Mouse (Mus musculus) heart, embryonic 15.5 days (tissue): Measurements from ENCODE around the gene Lsamp. TPM values are rescaled to one million over a fixed set of nuclear protein-coding genes. Genes with fewer than 3 reads are reported as not detected.
A peak's percentile ranks its signal among the peaks of the same experiment; 100 is the strongest.

ENCODE experiments used
- ATAC-seq: fragments of 200-750 bp; cut with Nextera tagmentation; replicated peaks from 2 replicates; pipeline ENCODE4 v1.8.0; 2017; ENCODE audit warnings: low read depth, moderate TSS enrichment; ENCODE audit not compliant: insufficient number of reproducible peaks, insufficient read depth, low FRiP score
- H3K27ac ChIP-seq: fragments of 300-500 bp; sonication (generic); 2 replicates; pipeline ENCODE4 v1.5.1; 2015; ENCODE audit warnings: mild to moderate bottlenecking, inconsistent platforms
- H3K27me3 ChIP-seq: fragments of 300-500 bp; sonication (generic); 2 replicates; pipeline ENCODE4 v1.6.1; 2015; ENCODE audit warnings: inconsistent platforms
- H3K36me3 ChIP-seq: fragments of 300-500 bp; sonication (generic); 2 replicates; pipeline ENCODE4 v1.6.1; 2015; ENCODE audit warnings: mild to moderate bottlenecking, inconsistent platforms
- H3K4me1 ChIP-seq: fragments of 300-500 bp; sonication (generic); replicated peaks from 2 replicates; pipeline ENCODE4 v1.6.1; 2015; ENCODE audit warnings: inconsistent platforms
- H3K4me2 ChIP-seq: fragments of 300-500 bp; sonication (generic); 2 replicates; pipeline ENCODE4 v1.6.1; 2015; ENCODE audit warnings: inconsistent platforms, mild to moderate bottlenecking, moderate library complexity
- H3K4me3 ChIP-seq: fragments of 300-500 bp; sonication (generic); 2 replicates; pipeline ENCODE4 v1.5.1; 2015; ENCODE audit warnings: mild to moderate bottlenecking, inconsistent platforms
- H3K9ac ChIP-seq: fragments of 300-500 bp; sonication (generic); 2 replicates; pipeline ENCODE4 v1.6.1; 2015; ENCODE audit warnings: mild to moderate bottlenecking, inconsistent platforms
- H3K9me3 ChIP-seq: fragments of 300-500 bp; sonication (generic); replicated peaks from 2 replicates; pipeline ENCODE4 v1.6.1; 2016; ENCODE audit warnings: inconsistent platforms
- WGBS: fragments of 180-500 bp; shearing (Covaris S2); methylation state at CpG from one replicate; pipeline ENCODE4 v1.1.7; 2015; ENCODE audit warnings: mixed read lengths; 5-methylcytosine and 5-hydroxymethylcytosine counted together
- polyA plus RNA-seq: library from polyadenylated mRNA; unstranded; fragments of >200 nt; fragmentation: Nextera tagmentation; extraction: Ambion mirVana; gene quantifications from 2 replicates; pipeline ENCODE4 v1.2.1, GENCODE M21; 2015

Lsamp gene
- polyA plus RNA-seq, 1 experiment from 2014 or later = 1.7 TPM

GRCm38 (mm10) chr16:41524266-41524665, 1540.1 kb downstream of the Lsamp start:
- no peaks in the 10 kb centered on the region for H3K36me3 ChIP-seq
- H3K9me3 ChIP-seq = no peaks in the 10 kb centered on the region
- no peak overlapping the region for H3K9ac ChIP-seq
- no peak overlapping the region for H3K27ac ChIP-seq
- no peaks in the 10 kb centered on the region for H3K4me1 ChIP-seq
- no peak overlapping the region for H3K4me3 ChIP-seq
- H3K27me3 ChIP-seq = no peaks in the 10 kb centered on the region
- H3K4me2 ChIP-seq = peak overlapping the region; percentile 34; the same call in 1 of the 2 replicates
- 54% methylated on average over 10 of the region's 10 CpGs for WGBS
- ATAC-seq = no peak

- no peak overlapping the region for H3K27ac ChIP-seq
- H3K9me3 ChIP-seq = no peaks in the 10 kb centered on the region
- H3K4me3 ChIP-seq = peak overlapping the region; percentile 61
- H3K27me3 ChIP-seq = 0 out of 2 replicates have a peak, but pooled peaks cover 7% of the 10 kb centered on the region
- peak overlapping the region; percentile 58 for H3K9ac ChIP-seq
- peak; percentile 67 for ATAC-seq
- H3K4me2 ChIP-seq = peak overlapping the region; percentile 96
- WGBS = under 1% methylated on average over 38 of the region's 38 CpGs
- H3K4me1 ChIP-seq = no peaks in the 10 kb centered on the region; the same call in 1 of the 2 replicates
- H3K36me3 ChIP-seq = no peaks in the 10 kb centered on the region
These were observed 1548.7 kb downstream of the Lsamp start for GRCm38 (mm10) chr16:41532661-41533551.

- H3K4me2 ChIP-seq = peak overlapping the region; percentile 96
- 13% methylated on average over 6 of the region's 6 CpGs for WGBS
- no peak overlapping the region for H3K9ac ChIP-seq
- no peaks in the 10 kb centered on the region for H3K36me3 ChIP-seq
- H3K27me3 ChIP-seq = 0 out of 2 replicates have a peak, but pooled peaks cover 7% of the 10 kb centered on the region
- H3K4me3 ChIP-seq = peak overlapping the region; percentile 61
- H3K27ac ChIP-seq = no peak overlapping the region
- no peaks in the 10 kb centered on the region; the same call in 1 of the 2 replicates for H3K4me1 ChIP-seq
- ATAC-seq = no peak
- H3K9me3 ChIP-seq = no peaks in the 10 kb centered on the region
These were observed 1549.5 kb downstream of the Lsamp start for GRCm38 (mm10) chr16:41533686-41534085.

- Histone ChIP-seq H3K9me3 (no peaks in the 10 kb centered on the region), H3K4me1 (no peaks in the 10 kb centered on the region; the same call in 1 of the 2 replicates), H3K4me2 (no peak overlapping the region), H3K27ac (no peak overlapping the region), H3K9ac (no peak overlapping the region), H3K27me3 (0 out of 2 replicates have a peak, but pooled peaks cover 7% of the 10 kb centered on the region), H3K4me3 (no peak overlapping the region), H3K36me3 (no peaks in the 10 kb centered on the region)
- 80% methylated on average over 1 of the region's 1 CpGs for WGBS
- no peak for ATAC-seq
These were observed 1551.6 kb downstream of the Lsamp start for GRCm38 (mm10) chr16:41535806-41536205.

GRCm38 (mm10) chr16:41542641-41543040, 1558.5 kb downstream of the Lsamp start:
- Histone ChIP-seq H3K4me1 (no peaks in the 10 kb centered on the region), H3K36me3 (no peaks in the 10 kb centered on the region), H3K27ac (no peak overlapping the region), H3K9ac (no peak overlapping the region), H3K4me3 (no peak overlapping the region), H3K4me2 (no peak overlapping the region), H3K9me3 (no peaks in the 10 kb centered on the region), H3K27me3 (no peaks in the 10 kb centered on the region)
- ATAC-seq = no peak
- 41% methylated on average over 2 of the region's 2 CpGs for WGBS

GRCm38 (mm10) chr16:41551164-41551563, 1567.0 kb downstream of the Lsamp start:
- H3K36me3 ChIP-seq = no peaks in the 10 kb centered on the region
- H3K4me3 ChIP-seq = no peak overlapping the region
- no peaks in the 10 kb centered on the region for H3K27me3 ChIP-seq
- no peaks in the 10 kb centered on the region for H3K9me3 ChIP-seq
- H3K4me2 ChIP-seq = no peak overlapping the region
- no peak for ATAC-seq
- no peak overlapping the region for H3K27ac ChIP-seq
- H3K4me1 ChIP-seq = no peaks in the 10 kb centered on the region
- no peak overlapping the region for H3K9ac ChIP-seq
- 79% methylated on average over 3 of the region's 3 CpGs for WGBS

- Histone ChIP-seq H3K9me3 (no peaks in the 10 kb centered on the region), H3K4me3 (no peak overlapping the region), H3K4me2 (no peak overlapping the region), H3K27me3 (no peaks in the 10 kb centered on the region), H3K27ac (no peak overlapping the region), H3K36me3 (no peaks in the 10 kb centered on the region), H3K9ac (no peak overlapping the region), H3K4me1 (no peaks in the 10 kb centered on the region)
- WGBS = 24% methylated on average over 3 of the region's 3 CpGs
- ATAC-seq = no peak
These were observed 1567.7 kb downstream of the Lsamp start for GRCm38 (mm10) chr16:41551851-41552262.

GRCm38 (mm10) chr16:41557104-41557503, 1572.9 kb downstream of the Lsamp start:
- Histone ChIP-seq H3K27me3 (no peaks in the 10 kb centered on the region), H3K27ac (no peak overlapping the region), H3K9ac (no peak overlapping the region), H3K36me3 (no peaks in the 10 kb centered on the region), H3K4me2 (no peak overlapping the region), H3K9me3 (no peaks in the 10 kb centered on the region), H3K4me1 (no peaks in the 10 kb centered on the region), H3K4me3 (no peak overlapping the region)
- no peak for ATAC-seq

GRCm38 (mm10) chr16:41565233-41565632, 1581.1 kb downstream of the Lsamp start:
- H3K27me3 ChIP-seq = no peaks in the 10 kb centered on the region
- H3K36me3 ChIP-seq = no peaks in the 10 kb centered on the region
- ATAC-seq = no peak
- no peak overlapping the region for H3K9ac ChIP-seq
- no peak overlapping the region for H3K4me2 ChIP-seq
- H3K9me3 ChIP-seq = no peaks in the 10 kb centered on the region
- no peaks in the 10 kb centered on the region for H3K4me1 ChIP-seq
- WGBS = 45% methylated on average over 2 of the region's 2 CpGs
- H3K27ac ChIP-seq = no peak overlapping the region
- H3K4me3 ChIP-seq = no peak overlapping the region

- WGBS = 62% methylated on average over 5 of the region's 5 CpGs
- no peaks in the 10 kb centered on the region for H3K9me3 ChIP-seq
- no peak for ATAC-seq
These were observed 1604.6 kb downstream of the Lsamp start for GRCm38 (mm10) chr16:41588675-41589301.

GRCm38 (mm10) chr16:41612229-41612628, 1628.1 kb downstream of the Lsamp start:
- 47% methylated on average over 1 of the region's 1 CpGs for WGBS
- H3K9me3 ChIP-seq = no peaks in the 10 kb centered on the region
- no peaks in the 10 kb centered on the region for H3K27me3 ChIP-seq
- no peak overlapping the region for H3K4me2 ChIP-seq
- H3K4me3 ChIP-seq = no peak overlapping the region
- no peaks in the 10 kb centered on the region for H3K4me1 ChIP-seq
- no peak overlapping the region for H3K9ac ChIP-seq
- no peak overlapping the region for H3K27ac ChIP-seq
- no peaks in the 10 kb centered on the region for H3K36me3 ChIP-seq
- no peak for ATAC-seq

More at GRCm38 (mm10) chr16:41588675-41589301, 1604.6 kb downstream of the Lsamp start:
- Histone ChIP-seq H3K36me3 (no peaks in the 10 kb centered on the region), H3K9ac (no peak overlapping the region), H3K27ac (no peak overlapping the region), H3K4me3 (no peak overlapping the region), H3K4me2 (no peak overlapping the region), H3K27me3 (no peaks in the 10 kb centered on the region), H3K4me1 (no peaks in the 10 kb centered on the region)
